Mouse (Mus musculus) liver, adult 2 months (tissue): ENCODE data around the gene Gm4303.
"Not testable (repeated sequence)": the region's sequence is repeated elsewhere in the genome, so short reads cannot be mapped to it uniquely, and the experiment has no call there.

ENCODE experiments used
- CTCF ChIP-seq: fragments of 200-500 bp; IDR thresholded peaks from 2 replicates; pipeline ENCODE4 v1.5.1; 2011; ENCODE audit warnings: low read depth, low read length, control low read depth
- POLR2A ChIP-seq: fragments of 200-500 bp; IDR thresholded peaks from 2 replicates; pipeline ENCODE4 v1.6.1; 2011; ENCODE audit warnings: low read length, control low read depth; ENCODE audit not compliant: insufficient read depth; ENCODE audit errors: extremely low read depth

DNA sequence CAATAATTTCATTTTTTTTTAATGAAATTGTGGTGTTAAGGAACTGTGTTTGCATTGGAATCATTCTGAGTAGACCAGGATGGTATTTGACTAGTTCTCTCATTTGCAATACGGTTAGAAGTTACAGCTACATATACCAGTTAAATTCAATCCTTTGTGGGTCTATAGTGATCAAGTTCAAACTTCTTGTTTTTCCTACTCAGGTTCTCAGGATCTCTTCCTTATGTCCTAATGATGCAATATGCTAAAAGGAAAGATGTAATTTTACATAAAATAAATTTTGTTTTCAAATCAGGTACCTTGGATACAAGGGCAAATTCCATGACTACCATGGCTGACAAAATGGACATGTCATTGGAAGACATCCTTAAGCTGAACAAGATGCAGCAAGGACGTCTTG lies 10.4 kb upstream of the Gm4303 start, which contains the start of gene Gm4301:
- TF ChIP-seq POLR2A, CTCF: not testable (repeated sequence)
